Mouse (Mus musculus) yolk sac, embryonic 10.5 days (tissue): Measurements from ENCODE around the gene Fam111a.
A peak's percentile ranks its signal among the peaks of the same experiment; 100 is the strongest.

Experiments used
- DNase-seq: peaks from one replicate; pipeline ENCODE4 v3.0.0-alpha.2; 2017; ENCODE audit warnings: low spot score

Gene Fam111a

DNA sequence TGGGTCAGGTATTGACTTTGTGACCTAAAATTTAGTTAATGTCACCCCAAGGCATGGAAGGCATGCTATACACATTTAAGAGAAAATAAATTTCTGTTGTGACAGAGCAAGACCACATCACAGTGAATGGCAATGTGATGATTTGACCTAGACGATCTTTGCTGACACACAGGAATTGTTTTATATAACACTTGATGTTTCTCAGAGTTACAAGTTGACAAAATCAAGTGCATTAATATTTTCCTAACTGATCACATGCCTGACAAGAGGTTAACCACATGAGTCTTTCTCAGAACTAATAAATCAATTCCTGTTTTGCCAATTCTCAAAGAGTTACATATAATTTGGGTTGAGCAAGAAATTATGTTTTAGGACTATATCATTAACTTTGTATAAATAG lies 68.1 kb downstream of the Fam111a start:
- DNase-seq: no peak

GRCm38 (mm10) chr19:12633176-12633575 lies 87.6 kb downstream of the Fam111a start, which contains the start of gene Glyat:
TSS of gene Glyat (plus strand) at chr19:12633308.
- peak; percentile 53 for DNase-seq

- DNase-seq: no peak
Observed at GRCm38 (mm10) chr19:12634259-12634658, 88.7 kb downstream of the Fam111a start.

- no peak for DNase-seq
Observed at GRCm38 (mm10) chr19:12634963-12635362, 89.4 kb downstream of the Fam111a start.

DNA sequence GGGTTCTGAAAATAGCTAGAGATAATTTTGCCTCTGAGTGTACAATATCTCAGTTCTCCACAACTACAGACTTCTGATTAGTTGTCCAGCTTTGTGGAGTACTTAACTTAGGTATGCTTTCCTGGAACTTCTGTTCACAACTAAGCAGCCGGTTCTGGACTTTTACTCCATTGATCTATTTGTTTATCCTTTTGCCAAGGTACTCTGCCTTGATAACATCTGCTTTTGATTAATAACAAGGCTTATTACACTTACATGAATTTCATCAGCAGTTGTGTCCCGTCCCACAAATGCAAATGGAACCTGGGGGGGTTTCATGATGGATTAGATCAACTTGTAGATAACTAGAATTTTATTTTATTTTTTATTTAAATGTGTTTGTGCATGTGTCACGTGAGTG lies 91.3 kb downstream of the Fam111a start:
- no peak for DNase-seq

GRCm38 (mm10) chr19:12638049-12638448 lies 92.5 kb downstream of the Fam111a start:
- DNase-seq: no peak
